Mouse (Mus musculus): ENCODE data around the gene Btbd35f18. TPM values are rescaled to one million over a fixed set of nuclear protein-coding genes. Genes with fewer than 3 reads are reported as not detected.
"Not testable (repeated sequence)": the region's sequence is repeated elsewhere in the genome, so short reads cannot be mapped to it uniquely, and the experiment has no call there.

Gene Btbd35f18
- not detected in 2 replicates for polyA plus RNA-seq (2015; fragmentation: Nextera tagmentation; extraction: Ambion mirVana)

GRCm38 (mm10) chrX:3699933-3700332, at the start of gene Btbd35f18:
Gene Btbd35f18, plus strand, starts transcription at chrX:3700233.
- not testable (repeated sequence) for ATAC-seq (ENCODE audit: insufficient number of reproducible peaks, low FRiP score, low TSS enrichment, low read depth)

More at GRCm38 (mm10) chrX:3699933-3700332, at the start of gene Btbd35f18:
- not testable (repeated sequence) for H3K9ac ChIP-seq; H3K27ac ChIP-seq (replicated peaks); H3K9me3 ChIP-seq (replicated peaks); H3K4me1 ChIP-seq; H3K4me3 ChIP-seq (replicated peaks); H3K36me3 ChIP-seq; H3K4me2 ChIP-seq (replicated peaks); H3K27me3 ChIP-seq
- no CpG with 5 or more reads among the region's 3 CpGs for WGBS

Other genes with a start within 250 kb of the Btbd35f18 start
- gene Btbd35f10, start 52.7 kb downstream of the Btbd35f18 start, polyA plus RNA-seq (2015; fragmentation: Nextera tagmentation; extraction: Ambion mirVana): not detected in 2 replicates